Mouse (Mus musculus) cerebellum, adult 2 months (tissue): ENCODE measurements at regions not wholly inside any gene's neighbourhood (a gene's known extent, or its start where the extent isn't known, plus 50 kb on each side); places are given as distances from the start of the nearest gene placed in this dataset.
"Not testable (repeated sequence)": the region's sequence is repeated elsewhere in the genome, so short reads cannot be mapped to it uniquely, and the experiment has no call there.

Experiments used
- DNase-seq, 2 experiments: peaks; one replicate each; pipeline ENCODE4 v3.0.0; 2021
- H3K27ac ChIP-seq: fragments of 200-500 bp; 2 replicates; pipeline ENCODE4 v1.5.1; 2012; ENCODE audit warnings: low read length, control low read depth, inconsistent platforms; ENCODE audit not compliant: insufficient read depth
- H3K27me3 ChIP-seq: fragments of 200-500 bp; 2 replicates; pipeline ENCODE4 v1.6.1; 2012; ENCODE audit warnings: inconsistent platforms, mild to moderate bottlenecking, low read length, moderate library complexity; ENCODE audit not compliant: control insufficient read depth, insufficient read depth
- H3K4me1 ChIP-seq: fragments of 200-500 bp; 2 replicates; pipeline ENCODE4 v1.6.1; 2011; ENCODE audit warnings: low read length; ENCODE audit not compliant: control insufficient read depth, insufficient read depth
- H3K4me3 ChIP-seq: fragments of 200-500 bp; replicated peaks from 2 replicates; pipeline ENCODE3; 2011; ENCODE audit warnings: mild to moderate bottlenecking, low read depth, low read length, control low read depth; ENCODE audit not compliant: insufficient read depth
- CTCF ChIP-seq: fragments of 200-500 bp; IDR thresholded peaks from 2 replicates; pipeline ENCODE4 v1.5.1; 2011; ENCODE audit warnings: low read depth, mild to moderate bottlenecking, control low read depth, low read length, moderate library complexity, borderline replicate concordance; ENCODE audit not compliant: insufficient read depth
- POLR2A ChIP-seq: fragments of 200-500 bp; IDR thresholded peaks from 2 replicates; pipeline ENCODE4 v1.6.1; 2011; ENCODE audit warnings: low read length, control low read depth, borderline replicate concordance; ENCODE audit not compliant: insufficient read depth
- WGBS: fragments of 180-500 bp; shearing (Covaris S2); methylation state at CpG from one replicate; pipeline ENCODE4 v1.1.7; 2018; 5-methylcytosine and 5-hydroxymethylcytosine counted together

- H3K4me1 ChIP-seq, H3K4me3 ChIP-seq, H3K27me3 ChIP-seq, H3K27ac ChIP-seq: not testable (repeated sequence)
- TF ChIP-seq CTCF = peak; percentile 27; the same call in 1 of the 2 replicates
- 43% methylated on average over 18 of the region's 18 CpGs for WGBS
- DNase-seq = peak in 1 of 2 experiments; percentile 14
These were observed 174.4 kb upstream of the Thpo start for GRCm38 (mm10) chr16:20908467-20909351.

GRCm38 (mm10) chr16:20895734-20896133 is 161.4 kb upstream of the Thpo start:
- Histone ChIP-seq H3K4me1 (peaks cover 2% of the 10 kb centered on the region; the same call in 1 of the 2 replicates), H3K27ac (no peak overlapping the region), H3K4me3 (no peak overlapping the region), H3K27me3 (no peaks in the 10 kb centered on the region)
- DNase-seq = peak in 1 of 2 experiments; percentile 47
- WGBS = 28% methylated on average over 2 of the region's 2 CpGs
- TF ChIP-seq CTCF (peak; percentile 11; the same call in 1 of the 2 replicates), POLR2A (no peak)

- H3K27me3 ChIP-seq = no peaks in the 10 kb centered on the region
- no peaks in the 10 kb centered on the region for H3K4me1 ChIP-seq
- no peak for DNase-seq
- H3K27ac ChIP-seq = no peak overlapping the region
- no peak overlapping the region for H3K4me3 ChIP-seq
- 33% methylated on average over 1 of the region's 1 CpGs for WGBS
- no peak for TF ChIP-seq POLR2A
- no peak for TF ChIP-seq CTCF
These were observed 137.4 kb upstream of the Thpo start for GRCm38 (mm10) chr16:20871726-20872125.

GRCm38 (mm10) chr16:20866771-20867170 is 132.5 kb upstream of the Thpo start:
- Histone ChIP-seq H3K27me3 (no peaks in the 10 kb centered on the region), H3K4me1 (no peaks in the 10 kb centered on the region), H3K27ac (no peak overlapping the region), H3K4me3 (no peak overlapping the region)
- 88% methylated on average over 1 of the region's 1 CpGs for WGBS
- DNase-seq = no peak
- TF ChIP-seq POLR2A (no peak), CTCF (no peak)

- WGBS = 97% methylated on average over 4 of the region's 4 CpGs
- DNase-seq = no peak
- Histone ChIP-seq H3K4me1 (no peaks in the 10 kb centered on the region), H3K27me3 (no peaks in the 10 kb centered on the region), H3K4me3 (no peak overlapping the region), H3K27ac (no peak overlapping the region)
- TF ChIP-seq CTCF (no peak), POLR2A (no peak)
These were observed 126.9 kb upstream of the Thpo start for GRCm38 (mm10) chr16:20861256-20861655.

GRCm38 (mm10) chr16:20860606-20861005 is 126.3 kb upstream of the Thpo start:
- H3K4me3 ChIP-seq, H3K4me1 ChIP-seq, H3K27me3 ChIP-seq, H3K27ac ChIP-seq, DNase-seq: not testable (repeated sequence)
- 91% methylated on average over 3 of the region's 3 CpGs for WGBS

- 55% methylated on average over 1 of the region's 1 CpGs for WGBS
- Histone ChIP-seq H3K4me1 (no peaks in the 10 kb centered on the region), H3K27ac (no peak overlapping the region), H3K4me3 (no peak overlapping the region), H3K27me3 (no peaks in the 10 kb centered on the region)
- DNase-seq = no peak
- TF ChIP-seq POLR2A = no peak
- TF ChIP-seq CTCF = no peak
These were observed 120.4 kb upstream of the Thpo start for GRCm38 (mm10) chr16:20854696-20855213.

- no peak for DNase-seq
- Histone ChIP-seq H3K27me3 (no peaks in the 10 kb centered on the region), H3K4me1 (no peaks in the 10 kb centered on the region), H3K4me3 (no peak overlapping the region), H3K27ac (no peak overlapping the region)
- TF ChIP-seq POLR2A = no peak
- no peak for TF ChIP-seq CTCF
- WGBS = 40% methylated on average over 2 of the region's 2 CpGs
These were observed 103.8 kb upstream of the Thpo start for GRCm38 (mm10) chr16:20838151-20838550.
